Mouse (Mus musculus) left cerebral cortex, postnatal 36 days (tissue): ENCODE measurements around the gene Dock1. TPM values are rescaled to one million over a fixed set of nuclear protein-coding genes. Genes with fewer than 3 reads are reported as not detected.

Experiments
- DNase-seq, 2 experiments: peaks; one replicate each; pipeline ENCODE4 v3.0.0; 2021 to 2022; ENCODE audit warnings: low spot score in 2 of 2, mixed read lengths in 1 of 2
- intact Hi-C: fragments of 180-260 bp; cut with DNase I; formaldehyde crosslinking; loops from one replicate; pipeline ENCODE4 v1.15.1; 2025
- total RNA-seq, 2 experiments: library from RNA; stranded (reverse); gene quantifications; 2 replicates each; pipeline ENCODE4 v1.2.3; 2021

The Dock1 gene
- total RNA-seq, 2 experiments from 2014 or later = 20.3 to 22.8 TPM

GRCm38 (mm10) chr7:135021544-135022100, 351.2 kb downstream of the Dock1 start:
- DNase-seq = no peak
- intact Hi-C loops = no loop called here

GRCm38 (mm10) chr7:135024531-135024930, 354.1 kb downstream of the Dock1 start:
- intact Hi-C loops = no loop called here
- no peak for DNase-seq

GRCm38 (mm10) chr7:135028716-135029115, 358.3 kb downstream of the Dock1 start:
- intact Hi-C loops = no loop called here
- DNase-seq = no peak

- no peak for DNase-seq
Observed at GRCm38 (mm10) chr7:135029136-135029535, 358.7 kb downstream of the Dock1 start.

GRCm38 (mm10) chr7:135031466-135031865, 361.0 kb downstream of the Dock1 start:
- DNase-seq = no peak
- intact Hi-C loops = no loop called here

More at GRCm38 (mm10) chr7:135029136-135029535, 358.7 kb downstream of the Dock1 start:
- intact Hi-C loops = no loop called here

- DNase-seq = no peak
- intact Hi-C loops = no loop called here
Observed at GRCm38 (mm10) chr7:135034811-135035210, 364.4 kb downstream of the Dock1 start.

- intact Hi-C loops = no loop called here
- DNase-seq = no peak
Observed at GRCm38 (mm10) chr7:135035651-135036050, 365.2 kb downstream of the Dock1 start.

- no peak for DNase-seq
- intact Hi-C loops = no loop called here
Observed at GRCm38 (mm10) chr7:135038930-135039329, 368.5 kb downstream of the Dock1 start.

GRCm38 (mm10) chr7:135043931-135044765, 373.7 kb downstream of the Dock1 start:
- intact Hi-C loops = no loop called here
- DNase-seq = no peak

- intact Hi-C loops = no loop called here
Observed at GRCm38 (mm10) chr7:135049416-135049815, 379.0 kb downstream of the Dock1 start.

GRCm38 (mm10) chr7:135053186-135053715, 382.8 kb downstream of the Dock1 start:
- DNase-seq = no peak
- intact Hi-C loops = no loop called here

More at GRCm38 (mm10) chr7:135049416-135049815, 379.0 kb downstream of the Dock1 start:
- DNase-seq = no peak

GRCm38 (mm10) chr7:135054664-135055063, 384.2 kb downstream of the Dock1 start:
- intact Hi-C loops = no loop called here
- DNase-seq = no peak

GRCm38 (mm10) chr7:135059071-135059470, 388.6 kb downstream of the Dock1 start:
- intact Hi-C loops = no loop called here
- DNase-seq = peak in 1 of 2 experiments; percentile 20

- intact Hi-C loops = no loop called here
- no peak for DNase-seq
Observed at GRCm38 (mm10) chr7:135059562-135059961, 389.1 kb downstream of the Dock1 start.

- no peak for DNase-seq
- intact Hi-C loops = no loop called here
Observed at GRCm38 (mm10) chr7:135063886-135064285, 393.4 kb downstream of the Dock1 start.

GRCm38 (mm10) chr7:135065301-135065700, 394.8 kb downstream of the Dock1 start:
- no peak for DNase-seq
- intact Hi-C loops = no loop called here

GRCm38 (mm10) chr7:135068887-135069286, 398.4 kb downstream of the Dock1 start:
- intact Hi-C loops = no loop called here
- DNase-seq = no peak

- DNase-seq = no peak
- intact Hi-C loops = no loop called here
Observed at GRCm38 (mm10) chr7:135076904-135077303, 406.4 kb downstream of the Dock1 start.

- intact Hi-C loops = no loop called here
- no peak for DNase-seq
Observed at GRCm38 (mm10) chr7:135077340-135077739, 406.9 kb downstream of the Dock1 start.

GRCm38 (mm10) chr7:135077806-135078205, 407.4 kb downstream of the Dock1 start:
- intact Hi-C loops = no loop called here
- no peak for DNase-seq

- intact Hi-C loops = no loop called here
Observed at GRCm38 (mm10) chr7:135083421-135083820, 413.0 kb downstream of the Dock1 start.

More at GRCm38 (mm10) chr7:135083421-135083820, 413.0 kb downstream of the Dock1 start:
- DNase-seq = no peak
